Mouse (Mus musculus) central nervous system, embryonic 18 days (tissue): ENCODE measurements around the gene Gm20481. TPM values are rescaled to one million over a fixed set of nuclear protein-coding genes. Genes with fewer than 3 reads are reported as not detected.

ENCODE experiments used
- polyA plus RNA-seq: library from polyadenylated mRNA; depleted of rRNA; stranded (reverse); fragments of >200 nt; gene quantifications from 2 replicates; pipeline ENCODE4 v1.2.3, GENCODE M21; 2012; rRNA removed

Gm20481 gene
- polyA plus RNA-seq = not detected in 2 replicates

GRCm38 (mm10) chr17:34969822-34970221 is at the start of gene Gm20481:
TSS of gene Gm20481 (plus strand) at chr17:34969912.

GRCm38 (mm10) chr17:34931061-34931734 is 38.5 kb upstream of the Gm20481 start, which contains the start of gene Neu1:
TSS of gene Neu1 (plus strand) at chr17:34931253.

GRCm38 (mm10) chr17:34959130-34959778 is 10.5 kb upstream of the Gm20481 start, which contains the start of gene Hspa1b:
TSS of gene Hspa1b (minus strand) at chr17:34959238.

GRCm38 (mm10) chr17:34972069-34972749 is 2.5 kb downstream of the Gm20481 start, which contains the start of the genes Hspa1a and Hspa1l:
TSS of gene Hspa1a (minus strand) at chr17:34972156.
TSS of gene Hspa1l (plus strand) at chr17:34972703.

GRCm38 (mm10) chr17:34981690-34982180 is 12.0 kb downstream of the Gm20481 start, which contains the start of gene Lsm2:
TSS of gene Lsm2 (plus strand) at chr17:34981862.

DNA sequence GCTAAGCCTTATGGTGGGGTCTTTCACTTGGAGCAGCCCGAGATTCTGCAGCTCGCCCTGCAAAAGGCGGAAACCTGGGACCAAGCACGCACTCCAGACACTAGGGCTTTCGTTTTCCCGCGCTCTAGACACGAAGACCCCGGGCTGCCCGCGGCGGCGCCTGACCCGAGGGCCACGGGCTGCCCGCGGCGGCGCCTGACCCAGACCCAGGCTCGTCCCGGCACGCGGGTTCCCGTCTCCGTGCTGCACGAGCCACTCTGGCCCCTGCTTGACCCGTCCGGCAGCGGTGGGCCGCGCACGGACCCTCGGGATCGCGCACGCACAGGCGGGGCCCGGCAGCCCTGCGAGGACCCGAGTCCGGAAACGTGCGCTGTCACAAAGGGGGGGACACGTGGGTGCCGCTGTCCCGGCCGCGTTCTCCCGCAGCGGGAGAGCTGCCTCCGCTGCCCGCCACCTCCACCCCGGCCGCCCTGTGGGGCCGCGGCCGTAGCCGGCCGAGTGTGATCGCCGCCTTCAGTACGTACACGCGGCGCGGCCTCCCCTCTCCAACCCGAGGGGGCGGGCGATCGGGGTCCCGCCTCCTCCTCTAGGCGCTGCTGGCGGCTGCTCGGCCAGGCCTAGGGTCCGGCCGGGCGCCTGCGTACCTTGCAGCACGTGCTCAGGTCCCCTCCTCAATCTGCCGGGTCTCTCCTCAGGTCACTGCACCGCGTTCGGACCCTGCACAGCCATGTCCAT is 31.2 kb downstream of the Gm20481 start, which contains the start of gene Vars:
Vars (plus strand) TSS at position 271 of the 735 bp plus-strand sequence.

GRCm38 (mm10) chr17:35016376-35016775 is 46.7 kb downstream of the Gm20481 start, which contains the start of gene Vwa7:
TSS of gene Vwa7 (plus strand) at chr17:35016579.

Other genes with a start within 250 kb of the Gm20481 start
- 0.63 and 1.0 TPM in 2 replicates for gene C4b, start 226.0 kb upstream of the Gm20481 start, polyA plus RNA-seq
- 0.08 TPM in 1 of 2 replicates, not detected in the other for gene Cyp21a1, start 165.4 kb upstream of the Gm20481 start, polyA plus RNA-seq
- 75.7 and 76.3 TPM in 2 replicates for gene Stk19, start 133.0 kb upstream of the Gm20481 start, polyA plus RNA-seq
- 61.1 and 67.6 TPM in 2 replicates for gene Dxo, start 132.9 kb upstream of the Gm20481 start, polyA plus RNA-seq
- gene Skiv2l, start 119.7 kb upstream of the Gm20481 start, polyA plus RNA-seq = 89.7 and 90.9 TPM in 2 replicates
- gene Nelfe, start 119.5 kb upstream of the Gm20481 start, polyA plus RNA-seq = 50.7 and 54.7 TPM in 2 replicates
- 0.29 and 2.0 TPM in 2 replicates for gene Cfb, start 107.4 kb upstream of the Gm20481 start, polyA plus RNA-seq
- gene Zbtb12, start 90.4 kb upstream of the Gm20481 start, polyA plus RNA-seq = 73.3 and 74.1 TPM in 2 replicates
- 0.29 TPM in 1 of 2 replicates, not detected in the other for gene Gm20547, start 87.9 kb upstream of the Gm20481 start, polyA plus RNA-seq
- 2.4 and 3.2 TPM in 2 replicates for gene C2, start 71.6 kb upstream of the Gm20481 start, polyA plus RNA-seq
- 311 and 328 TPM in 2 replicates for gene Ehmt2, start 71.4 kb upstream of the Gm20481 start, polyA plus RNA-seq
- gene Slc44a4, start 55.4 kb upstream of the Gm20481 start, polyA plus RNA-seq = 0.04 and 0.06 TPM in 2 replicates
- 30.5 and 30.9 TPM in 2 replicates for gene Neu1, start 38.7 kb upstream of the Gm20481 start, polyA plus RNA-seq
- gene Hspa1b, start 10.7 kb upstream of the Gm20481 start, polyA plus RNA-seq = 8.8 and 9.7 TPM in 2 replicates
- gene Hspa1a, start 2.2 kb downstream of the Gm20481 start, polyA plus RNA-seq = 13.2 and 13.5 TPM in 2 replicates
- 0.62 and 0.90 TPM in 2 replicates for gene Hspa1l, start 2.8 kb downstream of the Gm20481 start, polyA plus RNA-seq
- gene Lsm2, start 11.9 kb downstream of the Gm20481 start, polyA plus RNA-seq = 93.6 and 101 TPM in 2 replicates
- gene Vars, start 31.1 kb downstream of the Gm20481 start, polyA plus RNA-seq = 78.1 and 85.3 TPM in 2 replicates
- 0.48 TPM in 2 replicates for gene Vwa7, start 46.7 kb downstream of the Gm20481 start, polyA plus RNA-seq
- gene Sapcd1, start 58.1 kb downstream of the Gm20481 start, polyA plus RNA-seq = 2.1 and 2.3 TPM in 2 replicates
- 2.7 and 3.0 TPM in 2 replicates for gene Msh5, start 76.8 kb downstream of the Gm20481 start, polyA plus RNA-seq
- 45.7 and 47.6 TPM in 2 replicates for gene Clic1, start 80.1 kb downstream of the Gm20481 start, polyA plus RNA-seq
- 243 and 254 TPM in 2 replicates for gene Ddah2, start 89.1 kb downstream of the Gm20481 start, polyA plus RNA-seq
- gene Ly6g6c, start 95.5 kb downstream of the Gm20481 start, polyA plus RNA-seq = 2.1 TPM in 1 of 2 replicates, not detected in the other
- 0.03 and 0.10 TPM in 2 replicates for gene Mpig6b, start 96.3 kb downstream of the Gm20481 start, polyA plus RNA-seq
- gene Ly6g6e, start 107.0 kb downstream of the Gm20481 start, polyA plus RNA-seq = 6.6 and 10.1 TPM in 2 replicates
- gene Ly6g6d, start 108.2 kb downstream of the Gm20481 start, polyA plus RNA-seq = 1.3 and 1.6 TPM in 2 replicates
- 0.09 and 0.19 TPM in 2 replicates for gene Ly6g6f, start 115.7 kb downstream of the Gm20481 start, polyA plus RNA-seq
- gene Abhd16a, start 119.4 kb downstream of the Gm20481 start, polyA plus RNA-seq = 110 and 114 TPM in 2 replicates
- gene Ly6g5c, start 138.4 kb downstream of the Gm20481 start, polyA plus RNA-seq = not detected in 2 replicates
- 2.3 TPM in 2 replicates for gene Ly6g5b, start 145.5 kb downstream of the Gm20481 start, polyA plus RNA-seq
- 17.4 and 18.3 TPM in 2 replicates for gene Gpank1, start 151.5 kb downstream of the Gm20481 start, polyA plus RNA-seq
- gene Csnk2b, start 152.1 kb downstream of the Gm20481 start, polyA plus RNA-seq = 170 and 198 TPM in 2 replicates
- gene D17H6S53E, start 156.5 kb downstream of the Gm20481 start, polyA plus RNA-seq = 5.2 and 5.6 TPM in 2 replicates
- gene Apom, start 162.1 kb downstream of the Gm20481 start, polyA plus RNA-seq = 0.65 and 0.84 TPM in 2 replicates
- gene Bag6, start 165.3 kb downstream of the Gm20481 start, polyA plus RNA-seq = 237 and 290 TPM in 2 replicates
- gene Prrc2a, start 195.0 kb downstream of the Gm20481 start, polyA plus RNA-seq = 228 and 250 TPM in 2 replicates
- 3.7 and 3.9 TPM in 2 replicates for gene Aif1, start 206.2 kb downstream of the Gm20481 start, polyA plus RNA-seq
- 15.7 and 18.5 TPM in 2 replicates for gene Lst1, start 218.5 kb downstream of the Gm20481 start, polyA plus RNA-seq
- gene Ltb, start 224.5 kb downstream of the Gm20481 start, polyA plus RNA-seq = 0.76 and 0.84 TPM in 2 replicates
- gene Tnf, start 232.1 kb downstream of the Gm20481 start, polyA plus RNA-seq = 0.05 TPM in 2 replicates
- gene Lta, start 235.4 kb downstream of the Gm20481 start, polyA plus RNA-seq = 0.57 and 0.62 TPM in 2 replicates